Mouse (Mus musculus) C2C12 (cell line): ENCODE measurements around the gene Mrvi1.
A peak's percentile ranks its signal among the peaks of the same experiment; 100 is the strongest.

Source experiments
- CEBPB ChIP-seq: IDR thresholded peaks from one replicate; pipeline ENCODE4 v1.6.1; 2011; ENCODE audit warnings: low read depth, mild to moderate bottlenecking, control low read depth, moderate library complexity
- CTCF ChIP-seq: IDR thresholded peaks from one replicate; pipeline ENCODE4 v1.5.1; 2011; ENCODE audit not compliant: control insufficient read depth, insufficient read depth, insufficient read length
- FOSL1 ChIP-seq: IDR thresholded peaks from one replicate; pipeline ENCODE4 v1.8.0; 2011; ENCODE audit warnings: mild to moderate bottlenecking, low read length; ENCODE audit not compliant: poor library complexity, insufficient read depth, severe bottlenecking
- MYOD1 ChIP-seq: IDR thresholded peaks from one replicate; pipeline ENCODE4 v1.6.1; 2011; ENCODE audit warnings: low read depth; ENCODE audit not compliant: control insufficient read depth, insufficient read length
- USF1 ChIP-seq: IDR thresholded peaks from one replicate; pipeline ENCODE4 v1.6.1; 2011; ENCODE audit warnings: low read depth, mild to moderate bottlenecking, control low read depth, moderate library complexity

DNA sequence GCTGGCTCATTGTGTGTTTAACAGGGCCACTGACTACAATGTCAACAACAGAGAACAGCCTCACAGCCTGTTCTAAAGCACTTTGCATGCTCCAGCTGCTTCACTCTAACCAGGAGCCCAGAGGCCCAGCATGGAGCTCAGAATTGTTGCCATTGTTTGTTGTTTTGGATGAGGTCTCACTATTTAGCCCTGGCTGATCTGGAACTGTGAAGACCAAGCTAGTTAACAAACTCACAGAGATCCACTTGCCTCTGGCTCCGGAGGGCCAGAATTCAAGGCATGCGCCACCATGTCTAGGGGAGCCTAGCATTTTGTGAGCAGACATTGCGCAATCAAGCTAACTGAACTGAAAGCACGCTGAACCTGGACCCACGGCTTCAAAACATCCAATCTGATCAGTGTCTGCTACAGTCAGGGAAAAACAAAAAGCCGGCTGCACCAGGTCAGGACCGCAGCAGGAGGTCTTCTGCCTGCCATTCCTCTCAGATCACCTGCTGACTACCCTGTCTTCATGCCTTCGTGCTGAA is 41.9 kb upstream of the Mrvi1 start:
- TF ChIP-seq CTCF (no peak), USF1 (no peak), CEBPB (peak; percentile 91), FOSL1 (no peak), MYOD1 (no peak)
